Mouse (Mus musculus) small intestine, adult 2 months (tissue): ENCODE measurements around the gene Cys1. TPM values are rescaled to one million over a fixed set of nuclear protein-coding genes. Genes with fewer than 3 reads are reported as not detected.

Experiments used
- H3K27ac ChIP-seq: fragments of 200-500 bp; 2 replicates; pipeline ENCODE4 v1.5.1; 2012; ENCODE audit warnings: low read depth, low read length, control low read depth, inconsistent platforms; ENCODE audit not compliant: insufficient read depth
- H3K27me3 ChIP-seq: fragments of 200-500 bp; 2 replicates; pipeline ENCODE4 v1.6.1; 2012; ENCODE audit warnings: mild to moderate bottlenecking, moderate library complexity, low read length, inconsistent platforms; ENCODE audit not compliant: control insufficient read depth, insufficient read depth
- H3K36me3 ChIP-seq: fragments of 200-500 bp; 2 replicates; pipeline ENCODE4 v1.6.1; 2012; ENCODE audit warnings: mild to moderate bottlenecking, low read length, control low read depth, inconsistent platforms; ENCODE audit not compliant: control insufficient read depth, insufficient read depth
- H3K4me1 ChIP-seq: fragments of 200-500 bp; 2 replicates; pipeline ENCODE4 v1.6.1; 2012; ENCODE audit warnings: low read length, inconsistent platforms, mixed read lengths; ENCODE audit not compliant: control insufficient read depth, insufficient read depth, insufficient read length
- H3K4me3 ChIP-seq: fragments of 200-500 bp; 2 replicates; pipeline ENCODE4 v1.5.1; 2012; ENCODE audit warnings: low read depth, mild to moderate bottlenecking, control low read depth, inconsistent platforms, low read length, moderate library complexity
- CTCF ChIP-seq: fragments of 200-500 bp; IDR thresholded peaks from 2 replicates; pipeline ENCODE4 v1.5.1; 2012; ENCODE audit warnings: low read depth, mild to moderate bottlenecking, control low read depth, inconsistent platforms, low read length, moderate library complexity, mixed read lengths; ENCODE audit not compliant: insufficient replicate concordance, insufficient read length; ENCODE audit errors: extremely low read depth
- POLR2A ChIP-seq: fragments of 200-500 bp; IDR thresholded peaks from 2 replicates; pipeline ENCODE4 v1.6.1; 2012; ENCODE audit warnings: low read depth, mild to moderate bottlenecking, control low read depth, inconsistent platforms, low read length, moderate library complexity
- WGBS: fragments of 180-500 bp; shearing (Covaris S2); methylation state at CpG from one replicate; pipeline ENCODE4 v1.1.7; 2018; 5-methylcytosine and 5-hydroxymethylcytosine counted together
- polyA plus RNA-seq: library from polyadenylated mRNA; depleted of rRNA; stranded (reverse); fragments of >200 nt; gene quantifications from 2 replicates; pipeline ENCODE4 v1.2.3, GENCODE M21; 2012; rRNA removed

Cys1 gene
- 2.2 and 2.9 TPM in 2 replicates for polyA plus RNA-seq

DNA sequence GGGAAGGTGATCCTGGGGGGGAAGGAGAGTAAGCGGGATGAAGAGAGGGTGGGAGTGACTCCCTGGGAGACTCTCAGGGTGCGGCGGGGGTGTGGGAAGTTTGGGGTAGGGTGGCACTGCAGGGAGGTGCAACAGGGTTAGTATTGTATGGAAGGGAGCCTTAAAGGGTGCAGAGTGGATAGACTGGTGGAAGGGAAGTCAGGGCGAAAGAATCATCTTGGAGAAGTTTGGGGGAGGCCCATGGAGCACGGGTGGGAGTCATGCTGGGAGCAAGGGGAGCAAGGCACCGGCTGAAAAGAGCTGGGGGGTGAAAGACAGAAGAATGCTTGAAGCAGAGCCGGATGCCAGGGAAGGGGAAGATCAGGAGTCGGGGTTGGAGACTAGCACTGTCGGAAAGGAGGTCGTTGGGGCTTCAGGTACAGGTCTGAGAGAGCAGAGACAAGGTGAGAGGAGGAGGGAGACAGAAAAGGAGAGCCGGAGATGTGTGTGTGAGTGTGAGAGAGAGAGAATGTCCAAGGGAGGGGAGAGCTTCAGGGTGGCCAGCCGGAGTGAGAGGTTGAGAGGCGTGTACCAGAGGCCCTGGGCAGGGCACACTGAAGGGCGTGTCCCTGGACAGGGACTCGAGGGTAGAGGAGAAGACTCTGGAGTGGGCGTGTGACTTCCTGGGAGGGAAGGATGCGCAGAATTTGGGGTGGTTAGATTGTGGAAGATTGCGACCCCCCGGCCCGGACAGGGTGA is at the start of gene Cys1:
Cys1 (minus strand) TSS at position 528 of the 738 bp plus-strand sequence.
- WGBS, result 5% methylated on average over 20 of the region's 20 CpGs
- H3K27me3 ChIP-seq, result peaks cover 25% of the 10 kb centered on the region
- peak within 1 kb of the TSS; percentile 66 for H3K4me3 ChIP-seq

DNA sequence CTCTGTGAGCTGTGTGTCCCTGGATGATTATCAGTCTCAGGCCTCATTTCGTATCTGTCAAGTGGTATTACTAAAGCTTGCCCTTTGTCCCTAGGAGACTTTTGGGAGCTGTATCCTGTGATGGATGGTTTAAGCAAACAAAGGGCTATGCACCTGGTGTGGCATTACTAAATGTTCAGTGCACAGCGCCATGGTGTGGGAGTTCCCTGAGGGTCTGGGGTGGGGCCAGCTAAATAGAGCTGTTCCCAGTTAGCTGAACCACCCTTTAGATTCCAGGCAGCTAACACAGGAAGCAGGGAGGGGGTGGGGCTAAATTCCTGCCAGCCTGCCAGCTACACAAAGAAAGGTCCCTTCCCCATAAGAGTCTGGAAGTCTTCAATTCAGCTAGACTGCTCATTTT is 42.8 kb upstream of the Cys1 start:
- TF ChIP-seq POLR2A (no peak), CTCF (no peak)
- Histone ChIP-seq H3K36me3 (no peaks in the 10 kb centered on the region), H3K4me3 (no peak overlapping the region), H3K27me3 (no peaks in the 10 kb centered on the region), H3K27ac (no peak overlapping the region), H3K4me1 (no peaks in the 10 kb centered on the region; the same call in none of the 2 replicates)
- 13% methylated on average over 2 of the region's 2 CpGs for WGBS

More for the DNA sequence above, at the start of gene Cys1:
- H3K27ac ChIP-seq, result peak within 1 kb of the TSS; percentile 89
- no peaks in the 10 kb centered on the region for H3K36me3 ChIP-seq
- peaks cover 9% of the 10 kb centered on the region; the same call in 1 of the 2 replicates for H3K4me1 ChIP-seq
- TF ChIP-seq CTCF (no peak), POLR2A (no peak)

- H3K27ac ChIP-seq, result no peak overlapping the region
- WGBS, result 43% methylated on average over 4 of the region's 4 CpGs
- TF ChIP-seq POLR2A (no peak), CTCF (no peak)
Measured at GRCm38 (mm10) chr12:24723859-24724258, 42.2 kb upstream of the Cys1 start.

GRCm38 (mm10) chr12:24723434-24723833 is 41.8 kb upstream of the Cys1 start:
- no peak overlapping the region for H3K27ac ChIP-seq
- TF ChIP-seq CTCF (no peak), POLR2A (no peak)

More at GRCm38 (mm10) chr12:24723859-24724258, 42.2 kb upstream of the Cys1 start:
- no peaks in the 10 kb centered on the region for H3K36me3 ChIP-seq
- H3K4me1 ChIP-seq, result no peaks in the 10 kb centered on the region; the same call in none of the 2 replicates
- no peaks in the 10 kb centered on the region for H3K27me3 ChIP-seq
- no peak overlapping the region for H3K4me3 ChIP-seq

GRCm38 (mm10) chr12:24716721-24717301 is 35.2 kb upstream of the Cys1 start:
- no peaks in the 10 kb centered on the region for H3K4me1 ChIP-seq
- no peaks in the 10 kb centered on the region for H3K27me3 ChIP-seq
- TF ChIP-seq POLR2A (no peak), CTCF (peak; percentile 75; the same call in 1 of the 2 replicates)
- H3K4me3 ChIP-seq, result no peak overlapping the region
- H3K36me3 ChIP-seq, result 0 out of 2 replicates have a peak, but pooled peaks cover 3% of the 10 kb centered on the region
- H3K27ac ChIP-seq, result no peak overlapping the region
- WGBS, result 57% methylated on average over 4 of the region's 4 CpGs

More at GRCm38 (mm10) chr12:24723434-24723833, 41.8 kb upstream of the Cys1 start:
- no peaks in the 10 kb centered on the region; the same call in none of the 2 replicates for H3K4me1 ChIP-seq
- H3K27me3 ChIP-seq, result no peaks in the 10 kb centered on the region
- WGBS, result 42% methylated on average over 2 of the region's 2 CpGs
- no peaks in the 10 kb centered on the region for H3K36me3 ChIP-seq
- no peak overlapping the region for H3K4me3 ChIP-seq

GRCm38 (mm10) chr12:24715268-24715896 is 33.8 kb upstream of the Cys1 start:
- Histone ChIP-seq H3K4me1 (no peaks in the 10 kb centered on the region), H3K27ac (no peak overlapping the region), H3K27me3 (no peaks in the 10 kb centered on the region), H3K36me3 (peaks cover 4% of the 10 kb centered on the region; the same call in 1 of the 2 replicates), H3K4me3 (no peak overlapping the region)
- WGBS, result 67% methylated on average over 2 of the region's 2 CpGs
- no peak for TF ChIP-seq CTCF
- no peak for TF ChIP-seq POLR2A
